ENCODE assay signal across 25 mouse cellular contexts in the genomic region with DNA sequence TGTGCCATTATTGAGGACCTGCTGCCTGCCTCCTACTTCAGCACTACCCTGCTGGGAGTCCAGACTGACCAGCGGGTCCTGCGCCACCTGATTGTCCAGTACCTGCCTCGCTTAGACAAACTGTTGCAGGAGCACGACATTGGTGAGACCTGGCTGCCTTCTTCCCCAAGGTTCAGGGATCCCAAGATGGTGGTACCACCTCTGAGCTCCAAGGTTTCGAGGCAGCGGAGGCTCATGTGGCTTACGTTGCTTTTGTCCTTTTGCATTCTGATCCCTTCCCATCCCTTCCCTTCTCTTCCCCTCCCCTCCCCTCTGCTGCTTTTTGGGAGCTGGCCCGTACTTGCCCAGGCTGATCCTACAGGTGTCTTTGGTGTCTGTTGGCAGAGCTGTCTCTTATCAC.
"Had no signal": no experiment of that assay in that cellular context is flagged by ENCODE, and none has a peak within 500 bp of the region (broad histone marks: within the 10 kb centered on the region; RNA-seq: fewer than 3 reads in every experiment).

No protein-coding gene starts in this region.

- DNase-seq: cerebellum, adult 8-10 months; cerebellum, adult 9-10 months; cerebellum, adult 9-11 months; cerebellum, postnatal 14 days; cerebellum, postnatal 25 days; cerebellum, postnatal 36 days; embryo, embryonic 11 days; forebrain, postnatal 0 days; gastrocnemius, adult 2 months; gastrocnemius, postnatal 10 days; gastrocnemius, postnatal 14 days; gastrocnemius, postnatal 25 days; gastrocnemius, postnatal 36 days; heart, adult 2 months had no signal

- H3K9me3 ChIP-seq: embryonic facial prominence, embryonic 10.5 days; embryonic facial prominence, embryonic 12.5 days; embryonic facial prominence, embryonic 13.5 days; embryonic facial prominence, embryonic 15.5 days; forebrain, embryonic 10.5 days; forebrain, embryonic 12.5 days; forebrain, embryonic 13.5 days; forebrain, embryonic 15.5 days had no signal

- H3K27ac ChIP-seq: embryonic facial prominence, embryonic 10.5 days; embryonic facial prominence, embryonic 12.5 days; embryonic facial prominence, embryonic 13.5 days; embryonic facial prominence, embryonic 15.5 days; forebrain, embryonic 10.5 days; forebrain, embryonic 12.5 days; forebrain, embryonic 13.5 days; forebrain, embryonic 15.5 days; gastrocnemius, adult 2 months; heart, adult 2 months had no signal

- H3K4me3 ChIP-seq: embryonic facial prominence, embryonic 10.5 days; embryonic facial prominence, embryonic 12.5 days; embryonic facial prominence, embryonic 13.5 days; embryonic facial prominence, embryonic 15.5 days; erythroblast, embryonic 14.5 days; forebrain, embryonic 10.5 days; forebrain, embryonic 12.5 days; forebrain, embryonic 13.5 days; forebrain, embryonic 15.5 days; gastrocnemius, adult 2 months; heart, adult 2 months had no signal

- ATAC-seq: forebrain, embryonic 13.5 days; forebrain, embryonic 14.5 days; forebrain, embryonic 15.5 days; forebrain, embryonic 16.5 days; forebrain, postnatal 0 days had no signal

- H3K27me3 ChIP-seq: embryonic facial prominence, embryonic 12.5 days; embryonic facial prominence, embryonic 13.5 days; embryonic facial prominence, embryonic 15.5 days; forebrain, embryonic 12.5 days; forebrain, embryonic 13.5 days; forebrain, embryonic 15.5 days had no signal

- H3K4me1 ChIP-seq: embryonic facial prominence, embryonic 13.5 days; embryonic facial prominence, embryonic 15.5 days; forebrain, embryonic 10.5 days; forebrain, embryonic 12.5 days; forebrain, embryonic 13.5 days; forebrain, embryonic 15.5 days had no signal
